Mouse (Mus musculus): ENCODE measurements around the gene 2010111I01Rik. TPM values are rescaled to one million over a fixed set of nuclear protein-coding genes. Genes with fewer than 3 reads are reported as not detected.
"Not testable (repeated sequence)": the region's sequence is repeated elsewhere in the genome, so short reads cannot be mapped to it uniquely, and the experiment has no call there.

2010111I01Rik gene
- polyA plus RNA-seq, 1 experiment from 2014 or later, result 27.7 TPM

DNA sequence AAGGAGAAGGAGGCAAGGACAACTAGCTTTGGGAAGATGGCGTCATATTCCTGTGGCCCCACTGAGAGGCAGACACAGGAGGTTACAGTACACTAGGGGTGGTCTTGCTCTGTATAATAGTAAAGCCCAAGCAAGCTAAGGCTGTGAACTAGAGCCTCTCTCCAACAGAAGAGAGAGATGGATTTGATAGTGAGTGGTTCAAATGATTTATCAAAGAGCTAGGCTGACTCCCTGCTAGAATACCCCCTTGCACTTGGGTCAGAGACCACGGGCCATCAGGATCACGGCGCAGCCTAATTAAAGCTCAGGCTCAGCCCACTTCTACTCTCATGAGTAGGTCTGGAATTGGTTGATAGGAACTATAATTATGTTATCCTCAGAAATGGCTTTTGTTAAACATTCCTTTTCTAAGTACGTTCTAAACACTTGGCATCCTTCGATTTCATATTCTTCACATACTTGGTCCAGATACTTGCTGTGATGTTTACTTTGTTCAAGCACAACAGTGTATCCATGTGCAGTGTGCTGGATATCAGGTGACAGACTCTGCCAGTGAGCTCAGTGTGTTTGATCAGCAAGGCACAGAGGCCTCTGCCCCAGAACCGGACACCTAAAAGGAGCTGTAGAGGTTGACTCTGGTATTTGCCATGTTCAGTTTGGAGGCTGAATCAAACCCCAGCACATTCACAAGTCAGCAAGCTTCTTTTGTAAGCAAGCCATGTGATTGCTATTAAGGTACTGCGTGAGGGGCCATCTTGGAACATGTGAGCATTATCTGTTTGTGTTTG, 261.3 kb downstream of the 2010111I01Rik start:
- H3K36me3 ChIP-seq, result no peaks in the 10 kb centered on the region
- ATAC-seq (ENCODE audit: low FRiP score, low read depth), result no peak
- H3K4me3 ChIP-seq, result no peak overlapping the region
- WGBS, result 84% methylated on average over 8 of the region's 8 CpGs
- H3K27ac ChIP-seq (replicated peaks), result no peak overlapping the region
- no peak overlapping the region for H3K4me2 ChIP-seq
- no peak overlapping the region for H3K9ac ChIP-seq
- no peaks in the 10 kb centered on the region for H3K9me3 ChIP-seq
- H3K27me3 ChIP-seq, result no peaks in the 10 kb centered on the region
- no peaks in the 10 kb centered on the region for H3K4me1 ChIP-seq (replicated peaks)

- no peaks in the 10 kb centered on the region for H3K36me3 ChIP-seq
- H3K4me1 ChIP-seq (replicated peaks), result no peaks in the 10 kb centered on the region; the same call in 1 of the 2 replicates
- no peaks in the 10 kb centered on the region for H3K9me3 ChIP-seq
- H3K9ac ChIP-seq, result no peak overlapping the region
- no peak for ATAC-seq (ENCODE audit: low FRiP score, low read depth)
- H3K27me3 ChIP-seq, result no peaks in the 10 kb centered on the region
- no peak overlapping the region for H3K4me2 ChIP-seq
- H3K4me3 ChIP-seq, result no peak overlapping the region
- 82% methylated on average over 3 of the region's 3 CpGs for WGBS
- no peak overlapping the region for H3K27ac ChIP-seq (replicated peaks)
Measured at GRCm38 (mm10) chr13:63227785-63228184, 263.1 kb downstream of the 2010111I01Rik start.

- Histone ChIP-seq H3K27me3 (no peaks in the 10 kb centered on the region), H3K4me1 (replicated peaks) (no peaks in the 10 kb centered on the region; the same call in 1 of the 2 replicates), H3K9ac (no peak overlapping the region), H3K4me3 (no peak overlapping the region), H3K27ac (replicated peaks) (no peak overlapping the region), H3K9me3 (no peaks in the 10 kb centered on the region), H3K36me3 (no peaks in the 10 kb centered on the region), H3K4me2 (no peak overlapping the region)
- ATAC-seq (ENCODE audit: low FRiP score, low read depth), result no peak
- WGBS, result 78% methylated on average over 7 of the region's 7 CpGs
Measured at GRCm38 (mm10) chr13:63230955-63231701, 266.4 kb downstream of the 2010111I01Rik start.

GRCm38 (mm10) chr13:63231702-63232070, 267.0 kb downstream of the 2010111I01Rik start:
- peak; percentile 15; the same call in 1 of the 2 replicates for ATAC-seq (ENCODE audit: low FRiP score, low read depth)
- H3K27ac ChIP-seq (replicated peaks), result no peak overlapping the region

DNA sequence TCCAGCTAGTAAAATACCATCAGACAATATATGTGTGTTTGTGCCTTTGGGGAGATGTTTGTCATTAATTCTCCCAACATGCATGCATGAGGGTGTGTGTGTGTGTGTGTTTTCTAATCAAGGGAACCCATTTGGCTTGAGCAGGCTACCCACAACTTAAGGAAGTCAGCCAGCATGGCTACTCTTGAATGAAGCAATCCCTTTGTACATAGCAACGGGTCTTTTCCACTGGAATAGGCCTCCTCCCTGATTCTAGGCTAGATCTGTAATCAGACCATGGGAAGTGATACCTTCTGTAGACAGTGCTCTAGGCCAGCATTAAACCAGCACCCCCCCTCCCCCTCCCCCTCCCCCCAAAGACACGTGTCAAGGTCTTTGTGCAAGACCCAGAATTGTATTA, 267.9 kb downstream of the 2010111I01Rik start:
- no peaks in the 10 kb centered on the region for H3K9me3 ChIP-seq
- H3K4me3 ChIP-seq, result no peak overlapping the region
- no peak overlapping the region for H3K27ac ChIP-seq (replicated peaks)
- H3K27me3 ChIP-seq, result no peaks in the 10 kb centered on the region
- H3K4me1 ChIP-seq (replicated peaks), result no peaks in the 10 kb centered on the region; the same call in 1 of the 2 replicates
- H3K9ac ChIP-seq, result no peak overlapping the region
- 65% methylated on average over 2 of the region's 2 CpGs for WGBS
- H3K4me2 ChIP-seq, result no peak overlapping the region
- no peaks in the 10 kb centered on the region for H3K36me3 ChIP-seq
- ATAC-seq (ENCODE audit: low FRiP score, low read depth), result no peak

More at GRCm38 (mm10) chr13:63231702-63232070, 267.0 kb downstream of the 2010111I01Rik start:
- Histone ChIP-seq H3K27me3 (no peaks in the 10 kb centered on the region), H3K9ac (no peak overlapping the region), H3K4me3 (no peak overlapping the region), H3K4me2 (no peak overlapping the region), H3K4me1 (replicated peaks) (no peaks in the 10 kb centered on the region; the same call in 1 of the 2 replicates), H3K9me3 (no peaks in the 10 kb centered on the region), H3K36me3 (no peaks in the 10 kb centered on the region)
- 24% methylated on average over 3 of the region's 3 CpGs for WGBS

DNA sequence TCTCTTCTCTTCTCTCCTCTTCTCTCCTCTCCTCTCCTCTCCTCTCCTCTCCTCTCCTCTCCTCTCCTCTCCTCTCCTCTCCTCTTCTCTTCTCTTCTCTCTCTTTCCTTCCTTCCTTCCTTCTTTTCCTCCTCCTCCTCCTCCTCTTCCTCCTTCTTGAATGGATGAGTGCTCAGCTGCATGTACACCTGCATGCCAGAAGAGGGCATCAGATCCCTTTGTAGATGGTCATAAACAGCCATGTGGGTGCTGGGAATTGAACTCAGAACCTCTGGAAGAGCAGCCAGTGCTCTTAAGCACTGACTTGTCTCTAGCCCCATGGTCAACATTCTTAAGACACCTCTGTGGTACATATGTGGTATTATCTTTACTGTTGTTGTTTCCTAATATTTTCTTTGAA, 269.8 kb downstream of the 2010111I01Rik start:
- not testable (repeated sequence) for H3K9me3 ChIP-seq; H3K27me3 ChIP-seq; ATAC-seq (ENCODE audit: low FRiP score, low read depth); H3K4me3 ChIP-seq; H3K4me1 ChIP-seq (replicated peaks); H3K27ac ChIP-seq (replicated peaks); H3K36me3 ChIP-seq; H3K4me2 ChIP-seq; H3K9ac ChIP-seq

DNA sequence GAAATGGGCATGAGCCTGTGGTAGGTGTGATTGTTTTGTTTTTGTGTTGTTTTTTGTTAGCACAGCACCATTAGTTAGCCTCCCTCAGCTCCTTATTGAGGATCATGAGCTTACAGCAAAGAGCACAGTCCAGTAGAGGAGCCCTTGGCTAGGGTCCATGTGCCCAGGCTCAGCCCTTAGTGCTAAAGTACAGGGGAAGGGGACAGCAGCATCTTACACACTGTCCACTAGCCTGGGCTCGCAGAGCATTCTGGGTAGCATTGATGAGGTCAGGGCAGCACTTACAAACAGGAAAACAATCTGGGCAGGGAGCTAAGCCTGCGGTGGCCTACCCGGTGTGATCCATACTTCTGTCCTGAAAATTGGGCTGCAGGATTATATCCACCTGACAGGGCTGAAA, 270.9 kb downstream of the 2010111I01Rik start:
- 89% methylated on average over 3 of the region's 3 CpGs for WGBS

DNA sequence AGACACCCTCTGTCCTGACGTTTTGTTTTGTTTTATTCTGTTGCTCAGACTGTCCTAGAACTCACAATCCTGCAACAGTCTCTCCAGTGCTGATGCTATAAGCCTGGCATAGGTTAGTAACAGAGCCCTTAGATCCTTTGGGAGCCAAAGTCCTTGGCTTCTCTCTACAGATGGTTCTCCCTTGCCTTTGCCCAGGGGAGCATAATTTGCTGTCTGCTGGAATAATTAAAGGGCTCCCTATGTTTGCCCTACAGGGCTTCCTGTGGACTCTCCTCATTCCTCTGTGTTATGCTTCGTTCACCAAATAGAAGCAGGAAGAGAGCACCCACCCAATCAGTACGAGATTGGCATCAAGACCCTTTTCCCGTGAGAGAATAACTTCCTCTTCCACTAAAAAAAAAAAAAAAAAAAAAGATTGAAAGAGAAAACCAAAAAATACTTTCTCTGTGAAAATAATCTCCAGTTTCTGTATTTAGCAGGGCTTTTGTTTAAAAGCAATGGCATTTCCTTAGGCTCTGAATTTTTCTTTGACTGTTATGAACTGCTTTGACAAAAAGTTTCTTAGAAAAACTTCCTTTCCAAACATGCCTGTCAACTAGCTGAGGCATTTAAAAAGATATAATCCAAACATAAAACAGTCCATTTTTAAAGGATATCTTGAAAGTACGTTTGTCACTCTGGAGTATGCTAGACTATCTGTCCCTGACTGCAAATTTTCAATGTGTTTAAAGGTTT, 271.6 kb downstream of the 2010111I01Rik start:
- no peak overlapping the region for H3K4me2 ChIP-seq
- ATAC-seq (ENCODE audit: low FRiP score, low read depth), result no peak
- 63% methylated on average over 5 of the region's 5 CpGs for WGBS
- H3K4me3 ChIP-seq, result no peak overlapping the region
- H3K4me1 ChIP-seq (replicated peaks), result peaks cover 17% of the 10 kb centered on the region
- H3K27ac ChIP-seq (replicated peaks), result no peak overlapping the region
- no peaks in the 10 kb centered on the region for H3K27me3 ChIP-seq
- no peaks in the 10 kb centered on the region for H3K9me3 ChIP-seq
- H3K36me3 ChIP-seq, result no peaks in the 10 kb centered on the region
- H3K9ac ChIP-seq, result no peak overlapping the region

More for the DNA sequence above, 270.9 kb downstream of the 2010111I01Rik start:
- H3K27me3 ChIP-seq, result no peaks in the 10 kb centered on the region
- no peak overlapping the region for H3K27ac ChIP-seq (replicated peaks)
- peaks cover 10% of the 10 kb centered on the region for H3K4me1 ChIP-seq (replicated peaks)
- no peaks in the 10 kb centered on the region for H3K36me3 ChIP-seq
- H3K4me2 ChIP-seq, result no peak overlapping the region
- no peak for ATAC-seq (ENCODE audit: low FRiP score, low read depth)
- H3K9me3 ChIP-seq, result no peaks in the 10 kb centered on the region
- H3K4me3 ChIP-seq, result no peak overlapping the region
- H3K9ac ChIP-seq, result no peak overlapping the region

DNA sequence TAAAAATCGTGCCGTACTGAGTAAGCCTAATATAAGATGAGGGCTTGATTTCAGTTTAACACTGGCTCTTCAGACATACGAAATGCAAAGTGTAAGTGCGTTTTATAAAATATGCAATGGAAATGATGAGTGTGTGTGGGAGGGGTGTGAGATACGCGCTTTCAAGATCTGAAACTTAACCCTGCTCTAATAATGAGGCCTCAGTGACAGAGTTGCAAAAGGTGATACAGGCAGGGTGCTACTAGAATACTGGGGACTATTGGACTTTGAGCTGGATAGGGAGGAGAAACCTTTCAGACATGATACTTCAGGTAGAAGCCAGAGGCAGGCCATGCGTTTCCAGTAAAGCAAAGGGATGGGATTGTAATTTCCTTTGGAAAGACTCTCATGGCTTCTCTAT, 273.4 kb downstream of the 2010111I01Rik start:
- Histone ChIP-seq H3K27me3 (no peaks in the 10 kb centered on the region), H3K9me3 (no peaks in the 10 kb centered on the region), H3K27ac (replicated peaks) (no peak overlapping the region), H3K36me3 (no peaks in the 10 kb centered on the region), H3K4me2 (no peak overlapping the region), H3K4me1 (replicated peaks) (peaks cover 28% of the 10 kb centered on the region), H3K4me3 (no peak overlapping the region), H3K9ac (no peak overlapping the region)
- WGBS, result 92% methylated on average over 7 of the region's 7 CpGs
- ATAC-seq (ENCODE audit: low FRiP score, low read depth), result no peak

DNA sequence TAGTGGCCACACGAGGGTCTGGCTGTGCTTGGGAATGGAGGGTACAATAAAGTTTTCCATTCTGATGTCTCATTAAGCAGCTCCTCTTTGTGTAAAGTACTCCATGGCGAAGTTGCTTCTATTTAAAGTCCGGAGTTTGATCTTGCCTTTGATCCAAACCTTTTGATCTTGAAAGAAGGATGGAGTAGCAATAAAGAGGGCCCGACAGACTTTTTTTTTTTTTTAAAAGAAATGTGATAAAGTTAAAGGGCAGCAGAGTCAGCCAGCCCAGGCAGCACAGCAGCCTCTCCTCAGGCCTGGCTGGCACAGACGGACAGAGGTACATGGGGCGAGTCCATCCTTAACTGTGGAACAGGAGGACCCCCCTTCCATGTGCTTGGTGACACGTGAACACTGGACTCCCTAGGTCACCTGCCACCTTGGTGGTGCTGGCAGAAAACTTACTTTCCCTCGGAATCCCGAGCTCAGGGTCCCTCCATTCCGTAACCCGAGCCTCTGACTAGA, 274.7 kb downstream of the 2010111I01Rik start:
- WGBS, result 3% methylated on average over 11 of the region's 11 CpGs
- Histone ChIP-seq H3K9me3 (no peaks in the 10 kb centered on the region), H3K4me3 (peak overlapping the region; percentile 74), H3K4me1 (replicated peaks) (peaks cover 34% of the 10 kb centered on the region), H3K9ac (peak overlapping the region; percentile 72), H3K36me3 (no peaks in the 10 kb centered on the region), H3K27ac (replicated peaks) (peak overlapping the region; percentile 84), H3K27me3 (no peaks in the 10 kb centered on the region), H3K4me2 (peak overlapping the region; percentile 80)
- no peak; the same call in 1 of the 2 replicates for ATAC-seq (ENCODE audit: low FRiP score, low read depth)

- no peaks in the 10 kb centered on the region for H3K9me3 ChIP-seq
- H3K4me2 ChIP-seq, result peak overlapping the region; percentile 80
- no peaks in the 10 kb centered on the region for H3K36me3 ChIP-seq
- no peaks in the 10 kb centered on the region for H3K27me3 ChIP-seq
- peak overlapping the region; percentile 74 for H3K4me3 ChIP-seq
- peak overlapping the region; percentile 84 for H3K27ac ChIP-seq (replicated peaks)
- H3K4me1 ChIP-seq (replicated peaks), result peaks cover 38% of the 10 kb centered on the region
- peak overlapping the region; percentile 72 for H3K9ac ChIP-seq
- ATAC-seq (ENCODE audit: low FRiP score, low read depth), result peak; percentile 85
- WGBS, result under 1% methylated on average over 33 of the region's 51 CpGs
Measured at GRCm38 (mm10) chr13:63239877-63240671, 275.4 kb downstream of the 2010111I01Rik start.

Data from hindbrain, embryonic 15.5 days (tissue).